Mouse (Mus musculus) cerebellum, postnatal 10 days (tissue): ENCODE measurements around the gene Dctn5.

Source experiments
- DNase-seq, 2 experiments: peaks; one replicate each; pipeline ENCODE4 v3.0.0; 2021; ENCODE audit warnings: mixed read lengths in 2 of 2

The Dctn5 gene

DNA sequence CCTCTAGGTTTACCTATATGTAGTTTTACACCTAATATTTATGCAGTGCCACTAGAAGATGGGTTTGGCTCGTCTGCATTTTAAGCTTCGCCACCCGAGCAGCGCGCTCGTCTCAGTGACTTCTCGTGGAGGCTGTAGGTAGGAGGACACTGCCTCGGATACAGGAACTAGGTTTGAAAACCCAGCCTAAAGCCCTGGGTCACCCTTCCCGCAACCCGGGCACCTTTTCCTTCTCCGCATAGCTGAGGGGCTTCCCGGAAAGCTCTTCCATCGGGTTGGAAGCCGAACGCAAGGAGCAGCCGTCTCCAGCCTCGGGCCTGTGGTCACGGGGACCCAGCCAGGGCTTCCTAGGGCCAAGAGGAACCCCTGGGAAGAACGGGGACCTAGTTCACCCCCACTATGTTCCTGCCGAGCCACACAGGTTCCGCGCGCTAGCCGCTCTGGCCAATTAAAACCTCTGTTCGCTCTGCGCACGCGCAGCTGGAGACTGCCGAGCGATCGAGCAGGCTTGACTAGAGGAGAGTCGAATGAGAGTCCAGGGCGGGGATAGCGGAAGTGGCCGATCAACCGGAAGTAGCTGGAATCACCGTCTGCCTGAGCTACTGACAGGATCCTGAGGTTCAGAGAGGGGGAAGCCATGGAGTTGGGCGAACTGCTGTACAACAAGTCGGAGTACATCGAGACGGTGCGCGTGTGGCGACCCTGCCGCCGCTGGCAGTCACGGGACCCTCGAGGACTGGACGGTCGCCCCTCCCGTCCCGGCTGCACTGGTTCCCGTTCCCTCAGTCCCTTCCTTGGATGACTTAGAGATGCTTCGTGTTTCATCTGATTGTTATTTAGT, at the start of gene Dctn5, which contains the start of gene Palb2:
TSS of gene Dctn5 (plus strand) at position 545 of the 841 bp plus-strand sequence.
TSS of gene Palb2 (minus strand) at position 489 of the 841 bp plus-strand sequence.
- peak; percentile 97 to 98 for DNase-seq

DNA sequence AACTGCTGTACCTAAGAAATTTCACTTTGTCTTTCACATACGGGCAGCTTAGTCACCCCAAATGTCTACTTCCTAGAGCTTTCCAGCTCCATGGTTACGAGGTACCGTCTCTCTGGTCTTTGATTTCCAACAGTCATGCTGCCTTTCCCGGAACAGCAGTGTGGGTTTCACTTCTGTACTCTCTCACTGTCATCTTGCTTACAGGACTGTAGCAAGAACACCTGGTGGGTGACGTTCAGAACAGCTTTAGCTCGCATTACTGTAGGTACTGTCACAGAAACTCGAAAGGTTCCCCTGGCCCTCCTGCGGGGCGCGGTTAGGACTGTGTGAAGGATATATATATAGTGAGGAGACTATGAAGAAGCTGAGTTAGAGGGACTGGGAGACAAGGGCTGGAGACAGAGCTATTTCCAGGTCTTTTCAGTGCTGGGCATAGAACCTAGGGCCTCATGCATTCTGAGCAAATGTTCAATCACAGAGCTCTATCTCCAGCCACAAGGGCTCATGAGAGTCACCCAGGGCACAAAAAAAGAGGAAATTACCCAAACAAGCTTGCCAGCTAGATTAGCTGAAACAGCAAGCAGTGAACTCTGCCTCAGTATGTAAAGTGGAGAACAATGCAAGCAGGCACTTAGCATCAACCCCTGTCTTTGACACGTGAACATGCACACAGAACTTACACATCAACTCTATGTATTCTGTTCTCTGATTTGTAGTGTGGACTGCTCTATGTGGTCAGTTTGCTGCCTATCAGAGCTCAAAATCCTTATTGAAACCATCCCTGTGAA, 45.5 kb upstream of the Dctn5 start:
- no peak for DNase-seq

DNA sequence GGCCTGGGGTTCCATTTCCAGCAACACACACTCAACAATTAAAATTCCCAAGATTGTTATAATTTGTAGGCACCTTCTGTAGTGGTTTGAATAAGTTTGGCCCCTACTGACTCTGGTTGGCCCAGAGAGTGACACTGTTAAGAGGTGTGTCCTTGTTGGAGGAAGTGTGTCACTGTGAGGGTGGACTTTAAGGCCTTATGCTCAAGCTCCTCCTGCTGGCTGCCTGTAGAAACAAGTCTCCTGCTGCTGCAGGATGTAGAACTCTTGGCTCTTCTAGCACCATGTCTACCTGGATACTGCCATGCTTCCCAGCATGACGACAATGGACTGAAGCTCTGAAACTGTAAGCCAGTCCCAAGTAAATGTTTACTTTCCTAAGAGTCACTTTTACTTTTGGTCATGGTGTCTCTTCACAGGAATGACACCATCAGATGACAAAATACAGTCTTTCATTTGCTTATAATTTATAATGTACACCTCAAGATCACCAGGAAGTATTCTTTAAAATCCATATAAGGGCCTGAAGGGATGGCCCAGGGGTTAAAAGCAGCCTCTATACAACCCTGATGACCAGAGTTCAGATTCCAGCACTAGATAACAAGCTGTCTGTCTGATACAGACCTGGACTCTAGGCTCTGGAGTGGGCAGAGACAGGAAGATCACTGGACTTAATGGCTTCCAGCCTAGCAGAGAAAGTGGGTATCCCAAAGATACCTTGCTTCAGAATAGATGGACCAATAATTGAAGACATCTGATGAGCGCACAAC, 38.1 kb upstream of the Dctn5 start:
- no peak for DNase-seq

DNA sequence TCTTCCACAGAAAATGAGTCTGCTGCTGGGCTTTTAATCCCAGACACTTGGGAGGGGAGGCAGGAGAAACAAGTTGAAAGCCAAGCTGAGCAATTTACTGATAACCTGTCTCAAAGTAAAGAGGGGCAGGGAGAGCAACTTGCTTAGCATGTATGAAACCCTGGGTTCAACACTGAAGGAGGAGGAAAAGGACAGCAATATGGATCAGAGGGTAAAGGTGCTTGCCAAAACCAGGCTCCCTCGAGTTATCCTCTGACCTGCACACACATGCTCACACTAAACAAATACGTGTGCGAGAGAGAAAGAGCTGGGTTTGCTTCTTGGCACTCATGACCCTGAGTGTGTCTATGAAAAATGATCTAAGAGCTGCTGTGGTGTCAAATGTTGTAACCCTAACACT, 34.8 kb upstream of the Dctn5 start:
- no peak for DNase-seq

DNA sequence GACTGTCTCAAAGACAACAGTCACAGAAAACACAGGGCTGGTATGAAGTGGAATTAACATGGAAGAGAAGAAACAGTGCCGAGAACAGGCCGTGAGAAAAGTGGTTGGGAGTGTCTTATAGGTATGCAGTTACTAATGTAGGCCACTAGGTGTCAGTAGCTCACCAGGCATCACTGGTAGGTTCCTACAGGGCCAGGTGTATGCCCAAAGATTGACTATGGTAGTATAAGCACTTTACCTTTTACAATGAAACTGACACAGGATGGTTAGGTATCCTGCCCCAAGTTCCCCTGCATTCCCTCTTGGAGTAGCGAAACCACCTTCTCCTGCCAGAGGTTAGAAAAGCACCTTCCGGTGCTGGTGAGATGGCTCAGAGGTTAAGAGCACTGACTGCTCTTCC, 33.6 kb upstream of the Dctn5 start:
- peak; percentile 57 to 69 for DNase-seq

DNA sequence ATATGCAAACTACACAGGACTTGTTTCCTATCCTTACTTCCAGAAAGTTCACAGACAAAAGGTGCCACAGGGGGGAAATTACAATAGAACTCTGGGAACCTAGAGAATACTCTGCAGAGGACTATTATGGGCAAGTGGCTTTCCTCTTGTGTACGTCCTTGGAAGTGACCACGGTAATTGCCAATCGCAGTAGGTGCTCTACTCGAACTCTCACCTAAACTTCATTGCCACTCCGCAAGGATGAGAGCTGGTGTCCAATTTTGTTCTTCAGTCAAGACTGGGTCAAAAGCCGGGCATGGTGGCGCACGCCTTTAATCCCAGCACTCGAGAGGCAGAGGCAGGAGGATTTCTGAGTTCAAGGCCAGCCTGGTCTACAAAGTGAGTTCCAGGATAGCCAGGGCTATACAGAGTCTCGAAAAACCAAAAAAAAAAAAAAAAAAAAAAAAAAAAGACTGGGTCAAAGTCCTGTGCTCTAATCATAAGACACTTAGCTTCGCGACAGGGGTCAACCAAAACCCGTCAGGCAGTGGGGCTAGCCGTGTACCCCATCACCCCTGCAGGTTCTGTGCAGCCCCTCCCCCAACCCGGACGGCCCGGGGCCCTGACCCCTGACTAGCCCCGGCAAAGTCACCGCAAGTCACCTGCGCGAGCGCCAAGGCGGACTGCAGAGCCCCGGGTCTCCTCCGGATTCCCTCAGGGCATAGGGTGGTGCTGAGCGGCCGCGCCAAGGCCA, 31.7 kb upstream of the Dctn5 start:
- peak; percentile 13 to 77 for DNase-seq

DNA sequence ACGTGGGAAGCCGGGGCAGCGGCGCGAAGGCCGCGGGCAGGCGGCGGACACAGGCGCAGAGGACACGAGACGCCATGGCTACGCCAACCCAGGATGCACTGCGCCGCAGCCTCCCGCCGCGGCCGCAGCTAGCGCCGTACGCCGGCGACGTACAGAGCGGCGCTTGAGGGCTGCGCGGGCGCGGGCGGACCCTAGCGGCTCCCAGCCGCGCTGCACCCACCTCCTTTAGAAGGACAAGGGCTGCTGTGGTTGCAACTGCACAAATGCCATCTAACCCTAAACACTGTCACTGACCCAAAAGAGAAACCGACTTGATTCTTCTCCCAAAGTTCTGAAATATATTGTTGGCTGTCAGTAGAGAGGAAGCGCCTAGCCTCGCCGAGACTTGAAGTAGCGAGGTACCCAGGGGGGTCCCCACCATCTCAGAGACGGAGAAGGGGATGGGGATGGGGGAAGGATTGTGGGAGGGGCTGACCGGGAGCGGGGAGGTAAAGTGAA, 31.0 kb upstream of the Dctn5 start, which contains the start of gene Ndufab1:
TSS of gene Ndufab1 (minus strand) at position 140 of the 498 bp plus-strand sequence.
- DNase-seq = peak; percentile 92 to 94

DNA sequence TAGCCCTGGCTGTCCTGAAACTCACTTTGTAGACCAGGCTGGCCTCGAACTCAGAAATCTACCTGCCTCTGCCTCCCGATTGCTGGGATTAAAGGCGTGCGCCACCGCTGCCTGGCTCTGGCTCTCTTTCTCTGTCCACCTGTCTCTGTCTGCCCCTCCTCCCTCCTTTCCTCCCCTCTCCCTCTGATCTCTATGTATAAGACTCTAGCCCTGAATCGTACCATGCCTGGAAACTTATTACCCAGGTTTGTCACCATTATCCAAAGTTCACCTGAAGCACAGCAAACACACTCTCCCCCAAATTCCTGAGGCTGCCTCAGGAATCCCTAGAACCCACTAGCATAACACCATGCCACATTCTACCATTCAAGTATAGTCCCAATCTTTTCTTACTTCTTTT, 24.6 kb upstream of the Dctn5 start:
- no peak for DNase-seq

DNA sequence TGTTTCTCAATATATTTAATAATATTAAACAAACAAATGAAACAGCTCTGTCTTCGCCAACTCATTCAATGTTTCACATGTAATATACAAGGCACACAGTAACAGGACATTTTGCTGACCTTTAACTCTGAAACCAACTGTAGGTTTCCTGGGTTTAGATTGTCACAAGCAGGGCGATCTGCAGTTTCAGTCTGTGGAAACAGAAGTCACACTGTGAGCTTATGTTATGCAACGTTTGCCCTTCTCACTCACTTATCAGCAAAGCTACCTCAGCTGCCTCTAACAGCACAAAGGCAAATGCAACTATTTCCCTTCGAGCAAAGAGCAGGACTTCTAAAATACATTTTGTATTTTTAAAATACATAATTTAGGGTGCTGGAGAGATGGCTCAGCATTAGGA, 9.3 kb upstream of the Dctn5 start:
- no peak for DNase-seq

DNA sequence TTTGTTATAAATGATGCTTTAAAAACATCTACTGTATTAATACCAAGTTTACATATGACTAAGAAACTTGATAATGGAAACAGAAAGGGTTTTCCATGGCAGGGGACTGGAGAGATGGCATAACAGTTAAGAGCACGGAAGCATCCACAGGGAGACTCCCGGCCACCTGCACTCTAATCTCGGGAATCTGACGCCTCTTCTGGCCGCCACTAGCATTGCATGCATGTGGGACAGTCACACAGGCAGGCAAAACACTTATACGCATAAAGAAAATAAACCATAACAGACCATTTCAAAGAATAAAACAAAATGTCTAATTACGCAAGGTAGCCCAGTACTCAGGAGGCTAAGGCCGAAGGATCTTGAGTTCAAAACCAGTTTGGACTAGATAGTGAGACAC, 7.2 kb upstream of the Dctn5 start:
- DNase-seq = peak; percentile 5 to 14

DNA sequence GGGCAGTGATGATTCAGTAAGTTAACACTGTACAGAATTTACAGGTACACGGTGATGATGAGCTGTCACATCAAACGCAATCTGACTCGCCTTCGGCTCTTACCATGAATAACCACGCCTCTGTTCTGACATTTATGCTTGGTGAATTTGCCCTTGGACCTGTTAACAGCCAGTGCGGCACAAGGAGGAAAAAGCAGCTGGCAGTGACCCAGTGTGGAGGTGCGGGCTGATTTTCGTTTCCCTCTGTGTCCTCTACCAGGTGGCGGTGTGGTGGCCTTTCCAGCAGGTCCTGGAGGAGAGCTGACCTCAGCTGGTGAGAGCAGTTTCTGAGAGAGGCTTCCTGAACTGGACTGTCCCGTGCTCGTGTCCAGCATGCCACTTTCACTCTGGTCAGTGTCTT, 5.9 kb upstream of the Dctn5 start:
- no peak for DNase-seq

DNA sequence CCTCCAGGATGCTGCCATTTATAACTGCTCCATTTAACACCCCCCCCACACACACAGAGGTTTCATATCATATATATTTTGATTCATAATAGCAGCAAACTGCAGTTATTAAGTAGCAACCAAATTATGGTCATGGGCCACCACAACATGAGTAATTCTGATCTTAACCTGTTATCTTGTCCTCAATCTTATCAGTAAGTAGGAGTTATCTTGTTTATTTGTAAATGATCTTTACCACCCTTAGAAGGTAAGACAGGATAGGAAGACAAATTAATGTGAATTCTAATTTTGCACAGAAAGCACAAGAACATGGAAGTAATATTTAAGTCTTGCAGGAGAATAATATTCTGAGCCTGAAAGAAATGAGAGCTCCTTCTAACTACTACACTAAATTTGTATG, 1.0 kb upstream of the Dctn5 start:
- no peak for DNase-seq

DNA sequence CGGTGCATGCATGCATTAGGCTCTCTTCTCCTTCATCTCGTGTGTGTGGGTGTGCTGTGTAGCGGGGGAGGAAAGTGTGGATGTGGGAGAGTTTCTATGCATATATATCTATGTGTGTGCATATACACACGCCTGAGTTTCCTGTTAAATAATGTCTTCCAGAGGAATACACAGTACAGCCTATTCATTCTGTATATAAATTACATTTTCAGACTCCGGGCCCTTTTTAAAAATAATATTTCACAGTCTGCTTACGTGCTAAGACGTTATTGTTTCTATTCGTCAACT, 441 bp downstream of the Dctn5 start:
- DNase-seq = no peak

DNA sequence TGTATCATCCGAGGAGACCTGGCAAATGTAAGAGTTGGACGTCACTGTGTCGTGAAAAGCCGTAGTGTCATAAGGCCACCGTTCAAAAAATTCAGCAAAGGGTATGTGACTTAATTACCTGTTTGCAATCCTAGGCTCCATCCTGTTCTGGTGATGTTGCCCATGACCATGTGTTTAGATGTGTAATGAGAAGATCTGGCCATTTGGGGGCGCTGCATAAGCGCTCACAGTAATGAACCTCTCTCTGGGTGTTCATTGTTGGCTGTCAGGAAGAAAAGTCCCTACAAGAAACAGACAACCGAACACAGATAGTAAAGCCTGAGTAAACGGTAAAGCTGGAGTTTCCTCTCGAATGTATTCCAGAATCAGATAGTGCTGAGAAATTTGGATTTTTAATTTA, 2.2 kb downstream of the Dctn5 start:
- DNase-seq = peak; percentile 13 to 39

DNA sequence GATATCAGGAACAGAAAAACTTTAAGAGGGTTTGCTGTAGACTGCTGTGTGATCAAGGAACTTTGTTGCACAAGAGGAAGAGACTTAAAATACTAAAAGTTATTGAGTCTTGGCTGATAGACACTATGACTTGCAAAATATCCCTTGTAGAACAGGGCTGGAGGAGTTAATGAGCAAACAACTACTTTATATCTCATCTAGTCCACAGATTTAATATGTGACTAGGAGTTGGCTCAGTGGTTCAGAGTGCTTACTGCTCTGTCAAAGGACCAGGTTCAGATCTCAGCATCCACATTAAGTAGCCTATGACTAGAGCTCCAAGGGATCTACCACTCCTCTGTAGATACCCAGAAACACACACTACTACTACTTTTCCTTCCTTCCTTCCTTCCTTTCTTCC, 4.2 kb downstream of the Dctn5 start:
- DNase-seq = no peak

DNA sequence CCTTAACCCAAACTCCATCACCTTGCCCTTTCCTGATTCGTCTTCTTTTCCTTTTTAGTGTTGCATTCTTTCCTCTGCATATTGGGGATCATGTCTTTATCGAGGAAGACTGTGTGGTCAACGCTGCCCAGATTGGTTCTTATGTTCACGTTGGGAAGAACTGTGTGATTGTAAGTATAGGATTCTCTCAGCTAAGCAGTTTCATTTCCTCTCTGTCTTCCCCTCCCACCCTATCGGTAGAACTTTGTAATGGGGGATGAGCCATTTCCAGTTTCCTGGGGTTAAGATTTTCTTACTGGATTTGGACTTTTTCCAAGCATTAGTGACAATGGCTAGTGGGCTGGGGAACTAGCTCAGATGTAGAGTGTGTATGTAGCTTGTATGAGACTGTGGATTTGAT, 5.3 kb downstream of the Dctn5 start:
- no peak for DNase-seq

DNA sequence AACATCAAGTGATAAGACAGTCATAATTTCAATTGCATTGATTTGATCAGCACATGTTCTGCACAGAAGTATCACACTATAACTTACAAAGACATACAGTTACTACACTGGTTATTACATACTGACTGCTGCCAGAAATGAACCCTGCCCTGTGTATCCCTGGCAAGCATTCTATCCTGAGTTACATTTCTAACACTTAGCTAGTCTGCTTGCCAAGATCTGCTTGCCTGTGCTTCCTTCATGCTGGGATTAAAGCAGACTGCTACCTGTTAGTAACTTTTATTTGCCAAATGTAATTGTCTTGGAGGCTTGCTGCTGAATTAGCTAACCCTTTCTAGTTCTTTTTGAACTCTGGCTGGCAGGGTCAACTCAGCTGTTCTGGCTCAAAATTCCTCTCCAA, 8.2 kb downstream of the Dctn5 start:
- no peak for DNase-seq

DNA sequence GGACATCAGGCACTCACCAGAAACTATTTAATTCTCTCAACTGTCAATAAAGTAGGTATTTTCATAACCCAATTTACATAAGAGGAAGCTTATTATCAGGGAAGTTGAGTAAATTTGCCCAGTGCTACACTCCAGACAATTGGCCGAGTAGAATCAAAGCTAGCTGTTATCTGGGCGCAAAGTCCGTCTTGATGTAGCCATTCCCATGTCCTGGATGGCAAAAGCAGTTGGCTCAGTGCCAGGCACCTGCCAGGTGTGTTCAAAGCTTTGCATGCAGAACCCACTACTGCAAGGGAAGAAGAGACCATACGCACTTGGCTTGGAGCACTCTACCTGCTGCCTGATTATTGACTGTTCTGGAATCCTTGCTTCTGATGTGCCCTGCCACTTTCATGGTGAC, 19.6 kb downstream of the Dctn5 start:
- DNase-seq = no peak

DNA sequence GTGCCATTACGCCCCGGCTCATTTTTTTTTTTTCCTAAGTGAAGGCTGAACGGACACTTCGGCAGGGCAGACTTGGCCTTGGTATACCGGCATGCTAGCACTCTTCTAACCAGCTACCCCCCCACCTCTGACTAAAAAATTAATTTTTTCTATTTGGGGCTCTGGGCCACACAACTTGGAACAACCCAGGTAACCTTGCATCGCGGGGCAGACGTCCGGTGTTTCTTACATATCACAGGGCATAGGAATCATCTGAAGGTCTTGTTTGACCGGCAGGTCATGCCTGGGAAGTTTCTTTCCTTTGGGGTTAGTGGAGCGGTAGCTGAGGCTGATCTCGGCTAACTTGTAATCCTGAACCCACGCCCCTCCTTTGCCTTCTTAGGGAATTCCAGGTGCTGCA, 25.6 kb downstream of the Dctn5 start:
- no peak for DNase-seq

DNA sequence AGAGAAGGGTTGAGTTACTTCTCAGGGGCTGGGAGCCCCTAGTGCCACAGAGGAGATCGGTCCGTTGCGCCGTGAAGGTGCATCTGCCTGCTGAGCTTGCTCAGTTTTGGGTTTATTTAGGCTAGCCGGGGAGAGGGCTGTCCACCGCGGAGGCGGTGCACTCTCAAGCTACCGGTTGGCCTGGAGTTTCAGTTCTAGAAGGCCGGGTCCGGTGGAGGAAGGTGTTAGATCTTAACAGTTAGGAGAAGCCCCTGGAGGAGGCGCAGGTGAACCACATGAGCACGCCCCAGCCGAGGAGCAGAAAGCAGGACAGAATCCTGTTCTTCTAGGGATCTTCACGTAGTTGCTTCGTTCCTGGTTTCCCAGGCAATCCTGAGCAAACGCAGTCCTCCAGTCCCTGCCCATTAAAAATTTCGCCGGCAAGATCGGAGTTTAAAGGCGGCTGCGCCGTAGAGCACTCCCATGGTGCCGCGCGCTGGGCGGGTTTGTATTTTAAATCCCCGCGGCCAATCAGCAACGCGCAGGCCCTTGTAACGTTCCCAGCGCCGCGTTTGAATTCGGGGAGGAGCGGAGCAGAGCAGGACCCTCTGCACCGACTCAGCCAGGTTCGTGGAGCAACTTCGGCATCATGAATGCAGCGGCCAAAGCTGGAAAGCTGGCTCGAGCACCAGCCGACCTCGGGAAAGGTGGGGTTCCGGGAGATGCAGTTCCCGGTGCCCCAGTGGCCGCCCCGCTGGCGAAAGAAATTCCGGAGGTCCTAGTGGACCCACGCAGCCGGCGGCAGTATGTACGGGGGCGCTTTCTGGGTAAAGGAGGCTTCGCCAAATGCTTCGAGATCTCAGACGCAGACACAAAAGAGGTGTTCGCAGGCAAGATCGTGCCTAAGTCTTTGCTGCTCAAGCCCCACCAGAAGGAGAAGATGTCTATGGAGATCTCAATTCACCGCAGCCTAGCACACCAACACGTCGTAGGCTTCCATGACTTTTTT, 26.4 kb downstream of the Dctn5 start, which contains the start of gene Plk1:
TSS of gene Plk1 (plus strand) at position 525 of the 988 bp plus-strand sequence.
- peak; percentile 87 to 92 for DNase-seq

DNA sequence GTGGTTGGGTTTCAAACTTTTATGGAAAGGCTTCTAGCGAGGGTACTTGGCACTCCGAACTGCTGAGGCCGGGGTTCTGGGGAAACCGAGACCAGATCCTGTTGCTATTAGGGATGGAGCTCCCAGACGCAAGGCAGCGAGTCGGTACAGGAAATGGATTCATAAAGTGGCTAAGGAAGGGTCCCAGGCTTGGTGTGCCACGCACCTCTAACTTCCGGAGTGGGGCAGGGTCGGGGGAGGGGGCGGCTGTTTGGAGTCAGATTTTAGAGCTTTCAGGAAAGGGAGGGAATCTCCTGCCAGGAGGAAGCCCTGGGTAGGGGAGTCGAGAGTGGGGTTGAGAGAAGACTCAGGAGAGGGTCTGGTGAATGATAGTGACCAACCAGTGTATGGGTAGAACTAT, 27.2 kb downstream of the Dctn5 start:
- no peak for DNase-seq
